Mouse (Mus musculus): ENCODE results near the gene Tfec.

Gene Tfec

DNA sequence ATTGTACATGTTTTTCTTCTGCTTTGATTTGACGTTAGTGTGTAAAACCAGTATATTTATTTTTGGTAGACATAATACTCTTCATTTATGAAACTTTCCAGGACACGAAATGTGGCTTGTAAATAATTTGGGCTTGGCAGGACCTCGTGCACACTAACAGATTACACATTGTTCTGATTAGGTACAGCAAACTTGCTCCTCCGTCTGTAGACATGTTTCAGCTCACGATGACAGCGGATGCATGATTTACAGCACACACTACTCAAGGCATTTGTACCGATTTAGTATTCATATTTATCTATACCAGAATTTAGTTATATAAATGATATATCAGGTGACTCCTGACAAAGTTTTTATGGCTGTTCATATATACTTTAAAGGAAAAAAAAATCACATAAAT, 104.2 kb downstream of the Tfec start:
- DNase-seq (ENCODE audit: low spot score in 2 of 2) = no peak

- no peak for DNase-seq (ENCODE audit: low spot score in 2 of 2)
These were observed 113.1 kb downstream of the Tfec start for GRCm38 (mm10) chr6:16785166-16785565.
